Mouse (Mus musculus): ENCODE measurements at regions not wholly inside any gene's neighbourhood (a gene's known extent, or its start where the extent isn't known, plus 50 kb on each side); places are given as distances from the start of the nearest gene placed in this dataset.

DNA sequence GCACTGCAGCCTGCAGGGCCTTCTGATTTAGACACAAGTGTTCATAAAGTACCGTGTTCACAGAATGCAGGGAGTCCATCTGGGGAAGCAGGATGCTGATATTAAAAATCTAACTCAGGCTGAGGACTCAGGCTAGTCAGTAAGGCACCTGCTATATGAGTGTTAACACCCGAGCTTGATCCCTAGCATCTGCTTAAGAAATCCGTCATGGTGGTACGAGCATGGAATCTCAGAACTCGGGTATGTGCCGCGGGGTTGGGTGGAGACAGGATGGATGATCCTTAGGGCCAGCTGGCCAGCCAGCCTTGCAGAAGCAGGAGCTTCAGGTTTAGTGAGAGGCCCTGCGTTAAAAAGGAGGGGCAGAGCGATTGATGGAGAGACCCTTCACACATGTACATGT is 160.1 kb downstream of the Slc4a3 start:
- no peak for TF ChIP-seq POLR2A (IDR thresholded peaks at IDR 0.05; ENCODE audit: low read depth, low read length)
- no peak for TF ChIP-seq CTCF (IDR thresholded peaks at IDR 0.05; ENCODE audit: extremely low read depth, insufficient read length, insufficient replicate concordance, low read depth, low read length)
